Mouse (Mus musculus) kidney, postnatal 4 days (tissue): Measurements from ENCODE around the gene Scaf4.
A peak's percentile ranks its signal among the peaks of the same experiment; 100 is the strongest.

Experiments
- DNase-seq, 2 experiments: peaks; one replicate each; pipeline ENCODE4 v3.0.0; 2021; ENCODE audit warnings: mixed read lengths in 2 of 2

Scaf4 gene

GRCm38 (mm10) chr16:90197337-90197973 lies 86.8 kb downstream of the Scaf4 start:
- peak; percentile 82 to 89 for DNase-seq

GRCm38 (mm10) chr16:90196688-90197240 lies 87.5 kb downstream of the Scaf4 start:
- no peak for DNase-seq

- no peak for DNase-seq
Observed at GRCm38 (mm10) chr16:90193719-90194118, 90.6 kb downstream of the Scaf4 start.

- DNase-seq: no peak
Observed at GRCm38 (mm10) chr16:90191289-90191688, 93.0 kb downstream of the Scaf4 start.

- DNase-seq: peak; percentile 57 to 73
Observed at GRCm38 (mm10) chr16:90187453-90187852, 96.8 kb downstream of the Scaf4 start.

GRCm38 (mm10) chr16:90185928-90186588 lies 98.2 kb downstream of the Scaf4 start:
- DNase-seq: peak; percentile 90 to 91

- no peak for DNase-seq
Observed at GRCm38 (mm10) chr16:90184135-90184534, 100.2 kb downstream of the Scaf4 start.

GRCm38 (mm10) chr16:90181673-90182072 lies 102.6 kb downstream of the Scaf4 start:
- no peak for DNase-seq

- DNase-seq: no peak
Observed at GRCm38 (mm10) chr16:90180975-90181374, 103.3 kb downstream of the Scaf4 start.

- no peak for DNase-seq
Observed at GRCm38 (mm10) chr16:90179892-90180291, 104.4 kb downstream of the Scaf4 start.

GRCm38 (mm10) chr16:90178404-90178803 lies 105.9 kb downstream of the Scaf4 start:
- no peak for DNase-seq

- no peak for DNase-seq
Observed at GRCm38 (mm10) chr16:90177425-90177824, 106.9 kb downstream of the Scaf4 start.

- no peak for DNase-seq
Observed at GRCm38 (mm10) chr16:90176472-90176871, 107.8 kb downstream of the Scaf4 start.
